Mouse (Mus musculus): ENCODE data around the gene Gm11034. TPM values are rescaled to one million over a fixed set of nuclear protein-coding genes. Genes with fewer than 3 reads are reported as not detected.

The Gm11034 gene
- polyA plus RNA-seq, 1 experiment from 2014 or later = not detected

DNA sequence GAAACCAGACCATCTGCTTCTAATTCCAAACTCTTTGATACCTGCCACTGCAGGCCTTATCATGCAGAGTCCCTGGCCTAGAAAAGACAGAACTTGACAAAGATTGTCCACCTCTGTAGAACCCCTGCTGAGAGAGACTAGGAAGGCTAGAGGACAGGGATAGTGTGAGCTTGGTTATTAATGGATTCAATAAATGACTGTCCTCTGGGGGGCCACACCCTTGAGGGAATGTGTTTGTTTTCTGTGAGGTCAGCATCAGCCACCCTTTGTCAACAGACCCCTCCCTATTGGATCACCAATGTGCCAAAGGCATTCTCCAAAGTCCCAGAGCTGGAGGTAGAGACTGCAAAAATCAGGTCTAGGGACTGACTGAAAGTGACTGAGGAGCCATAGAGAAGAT lies 21.4 kb downstream of the Gm11034 start:
- ATAC-seq = no peak
- Histone ChIP-seq H3K27me3 (replicated peaks; ENCODE audit: control insufficient read depth, insufficient read depth, low read length) (no peaks in the 10 kb centered on the region), H3K9me3 (replicated peaks; ENCODE audit: control insufficient read depth, low read length) (no peaks in the 10 kb centered on the region), H3K9ac (ENCODE audit: low read length) (no peak overlapping the region), H3K4me1 (ENCODE audit: control insufficient read depth, insufficient read depth, low read length) (no peaks in the 10 kb centered on the region), H3K36me3 (ENCODE audit: control insufficient read depth, insufficient read depth, low read length) (no peaks in the 10 kb centered on the region), H3K27ac (ENCODE audit: low read depth, low read length) (no peak overlapping the region), H3K4me3 (ENCODE audit: low read depth, low read length) (no peak overlapping the region), H3K4me2 (ENCODE audit: low read length) (no peak overlapping the region)
- no peak for DNase-seq (ENCODE audit: low spot score)

- Histone ChIP-seq H3K27ac (ENCODE audit: low read depth, low read length) (no peak overlapping the region), H3K36me3 (ENCODE audit: control insufficient read depth, insufficient read depth, low read length) (no peaks in the 10 kb centered on the region), H3K4me3 (ENCODE audit: low read depth, low read length) (no peak overlapping the region), H3K9me3 (replicated peaks; ENCODE audit: control insufficient read depth, low read length) (no peaks in the 10 kb centered on the region), H3K9ac (ENCODE audit: low read length) (no peak overlapping the region), H3K27me3 (replicated peaks; ENCODE audit: control insufficient read depth, insufficient read depth, low read length) (no peaks in the 10 kb centered on the region), H3K4me2 (ENCODE audit: low read length) (no peak overlapping the region), H3K4me1 (ENCODE audit: control insufficient read depth, insufficient read depth, low read length) (no peaks in the 10 kb centered on the region)
- no peak for ATAC-seq
- WGBS = 83% methylated on average over 2 of the region's 2 CpGs
- no peak for DNase-seq (ENCODE audit: low spot score)
Measured at GRCm38 (mm10) chr8:72190215-72190539, 23.3 kb downstream of the Gm11034 start.

DNA sequence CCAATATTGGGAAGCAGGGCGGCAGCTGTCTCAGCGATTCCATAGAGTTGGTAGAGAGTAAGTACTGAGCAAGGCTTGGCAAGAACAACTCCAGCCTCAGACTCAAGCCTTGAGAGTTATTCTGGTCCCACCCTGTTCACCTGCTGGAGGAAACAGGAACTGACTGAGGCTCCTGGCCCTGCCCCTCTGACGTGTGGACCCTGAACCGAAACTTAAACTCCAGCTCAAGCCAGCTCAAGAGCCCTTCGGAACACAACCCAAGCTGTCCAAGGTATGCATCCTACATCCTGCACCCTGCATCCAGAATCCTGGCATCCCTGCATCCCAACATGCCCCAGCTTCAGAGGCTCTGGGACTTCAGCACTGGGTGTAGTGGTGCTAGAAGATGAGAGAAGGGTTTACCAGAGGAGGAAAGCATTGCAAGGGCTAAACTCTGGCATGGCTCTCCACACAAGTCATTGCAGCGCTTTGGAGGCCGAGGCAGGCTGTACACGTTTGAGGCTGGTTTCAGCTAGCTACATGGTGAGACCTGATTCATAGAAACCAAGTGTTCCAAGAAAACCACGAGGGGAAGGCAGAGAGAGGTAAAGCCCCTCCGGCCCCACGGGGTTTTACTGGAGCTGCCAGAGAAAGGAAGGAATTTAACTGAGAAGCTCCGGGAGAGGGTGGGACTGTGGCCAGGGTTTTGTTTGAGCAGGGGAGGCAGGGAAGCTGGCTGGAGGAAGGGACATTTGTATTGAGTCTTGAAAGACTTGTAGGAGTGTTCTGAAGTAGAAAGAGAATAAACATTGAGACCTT lies 23.8 kb downstream of the Gm11034 start, which contains the start of gene Hsh2d:
Gene Hsh2d (plus strand): TSS at position 222 of the 798 bp plus-strand sequence.
- H3K9me3 ChIP-seq (replicated peaks; ENCODE audit: control insufficient read depth, low read length) = no peaks in the 10 kb centered on the region
- no peaks in the 10 kb centered on the region for H3K27me3 ChIP-seq (replicated peaks; ENCODE audit: control insufficient read depth, insufficient read depth, low read length)
- H3K4me2 ChIP-seq (ENCODE audit: low read length) = no peak within 1 kb of the TSS
- H3K4me3 ChIP-seq (ENCODE audit: low read depth, low read length) = no peak within 1 kb of the TSS
- 73% methylated on average over 12 of the region's 12 CpGs for WGBS
- H3K27ac ChIP-seq (ENCODE audit: low read depth, low read length) = no peak within 1 kb of the TSS
- H3K4me1 ChIP-seq (ENCODE audit: control insufficient read depth, insufficient read depth, low read length) = no peaks in the 10 kb centered on the region
- H3K9ac ChIP-seq (ENCODE audit: low read length) = no peak within 1 kb of the TSS
- no peak for ATAC-seq
- DNase-seq (ENCODE audit: low spot score) = no peak
- H3K36me3 ChIP-seq (ENCODE audit: control insufficient read depth, insufficient read depth, low read length) = no peaks in the 10 kb centered on the region

- Histone ChIP-seq H3K36me3 (ENCODE audit: control insufficient read depth, insufficient read depth, low read length) (no peaks in the 10 kb centered on the region), H3K9me3 (replicated peaks; ENCODE audit: control insufficient read depth, low read length) (no peaks in the 10 kb centered on the region), H3K9ac (ENCODE audit: low read length) (no peak overlapping the region), H3K27ac (ENCODE audit: low read depth, low read length) (no peak overlapping the region), H3K4me2 (ENCODE audit: low read length) (no peak overlapping the region), H3K27me3 (replicated peaks; ENCODE audit: control insufficient read depth, insufficient read depth, low read length) (no peaks in the 10 kb centered on the region), H3K4me1 (ENCODE audit: control insufficient read depth, insufficient read depth, low read length) (no peaks in the 10 kb centered on the region), H3K4me3 (ENCODE audit: low read depth, low read length) (no peak overlapping the region)
- 89% methylated on average over 2 of the region's 2 CpGs for WGBS
- ATAC-seq (no peak), DNase-seq (ENCODE audit: low spot score) (no peak)
Measured at GRCm38 (mm10) chr8:72187793-72188331, 25.6 kb downstream of the Gm11034 start.

- no peaks in the 10 kb centered on the region for H3K27me3 ChIP-seq (replicated peaks; ENCODE audit: control insufficient read depth, insufficient read depth, low read length)
- H3K4me1 ChIP-seq (ENCODE audit: control insufficient read depth, insufficient read depth, low read length) = no peaks in the 10 kb centered on the region
- ATAC-seq (peak; percentile 60; the same call in 1 of the 2 replicates), DNase-seq (ENCODE audit: low spot score) (peak; percentile 56)
- WGBS = 65% methylated on average over 2 of the region's 2 CpGs
- no peaks in the 10 kb centered on the region for H3K9me3 ChIP-seq (replicated peaks; ENCODE audit: control insufficient read depth, low read length)
- no peak overlapping the region for H3K27ac ChIP-seq (ENCODE audit: low read depth, low read length)
- no peak overlapping the region for H3K9ac ChIP-seq (ENCODE audit: low read length)
- H3K4me3 ChIP-seq (ENCODE audit: low read depth, low read length) = no peak overlapping the region
- H3K36me3 ChIP-seq (ENCODE audit: control insufficient read depth, insufficient read depth, low read length) = peaks cover 32% of the 10 kb centered on the region
- H3K4me2 ChIP-seq (ENCODE audit: low read length) = no peak overlapping the region
Measured at GRCm38 (mm10) chr8:72183554-72184202, 29.8 kb downstream of the Gm11034 start.

DNA sequence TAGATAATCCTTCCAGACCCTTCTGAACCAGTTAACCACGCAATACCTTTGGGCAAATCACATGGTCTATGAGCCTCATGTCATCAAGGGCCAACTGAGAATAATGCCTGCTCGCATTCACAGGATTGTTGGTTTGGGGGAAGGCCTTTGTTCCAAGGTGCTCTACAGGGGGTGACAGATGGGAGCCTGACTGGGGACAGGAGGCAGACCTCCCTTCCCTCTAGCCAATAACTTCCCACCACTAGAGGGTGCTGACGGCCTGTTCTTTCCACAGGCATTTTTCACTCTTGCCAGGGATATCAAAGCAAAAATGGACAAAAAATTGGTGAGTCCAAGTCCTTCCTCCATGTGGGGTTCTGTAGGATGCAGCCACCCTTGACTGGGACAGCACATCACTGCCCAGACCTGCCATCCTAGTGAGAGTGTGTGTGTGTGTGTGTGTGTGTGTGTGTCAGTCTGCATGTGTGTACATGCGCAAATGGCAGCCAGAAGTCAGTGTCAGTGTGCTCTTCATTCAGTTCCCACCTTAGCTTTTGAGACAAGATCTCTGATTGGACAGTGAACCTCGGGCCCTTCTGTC lies 36.0 kb downstream of the Gm11034 start:
- ATAC-seq = peak; percentile 70
- Histone ChIP-seq H3K27ac (ENCODE audit: low read depth, low read length) (no peak overlapping the region), H3K9ac (ENCODE audit: low read length) (no peak overlapping the region), H3K4me2 (ENCODE audit: low read length) (no peak overlapping the region), H3K9me3 (replicated peaks; ENCODE audit: control insufficient read depth, low read length) (no peaks in the 10 kb centered on the region), H3K36me3 (ENCODE audit: control insufficient read depth, insufficient read depth, low read length) (peaks cover 95% of the 10 kb centered on the region), H3K4me3 (ENCODE audit: low read depth, low read length) (no peak overlapping the region), H3K27me3 (replicated peaks; ENCODE audit: control insufficient read depth, insufficient read depth, low read length) (no peaks in the 10 kb centered on the region), H3K4me1 (ENCODE audit: control insufficient read depth, insufficient read depth, low read length) (no peaks in the 10 kb centered on the region)
- DNase-seq (ENCODE audit: low spot score) = peak; percentile 80
- 60% methylated on average over 5 of the region's 5 CpGs for whole genome bisulfite sequencing

DNA sequence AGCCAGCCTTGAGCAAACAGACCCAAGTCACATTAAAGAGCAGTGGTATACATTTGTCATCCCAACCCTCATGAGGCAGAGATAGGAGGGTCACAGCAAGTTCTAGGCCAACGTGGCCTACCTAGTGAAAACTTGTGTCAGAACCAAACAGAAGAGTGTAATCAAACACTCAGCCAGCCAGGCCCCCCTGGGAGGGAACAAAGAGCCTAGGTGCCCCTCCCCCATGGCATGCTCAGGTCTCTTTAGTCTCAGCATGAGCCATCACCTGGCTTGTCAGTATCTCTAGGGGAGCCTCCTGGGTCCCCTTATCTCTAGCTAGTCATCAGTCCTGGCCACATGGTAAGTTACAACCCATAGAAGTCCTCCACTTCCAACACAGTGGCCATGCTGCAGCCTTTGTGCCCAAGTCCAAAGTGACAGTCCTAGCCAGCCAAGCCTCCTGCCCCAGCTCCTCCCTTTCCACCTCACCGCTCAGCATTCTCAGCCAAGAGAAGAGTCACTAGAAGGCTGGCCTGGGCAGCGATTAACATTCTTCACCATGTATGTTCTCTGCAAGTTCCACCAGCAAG lies 43.7 kb downstream of the Gm11034 start:
- H3K36me3 ChIP-seq (ENCODE audit: control insufficient read depth, insufficient read depth, low read length) = peaks cover 76% of the 10 kb centered on the region
- no peaks in the 10 kb centered on the region for H3K27me3 ChIP-seq (replicated peaks; ENCODE audit: control insufficient read depth, insufficient read depth, low read length)
- no peak overlapping the region for H3K4me2 ChIP-seq (ENCODE audit: low read length)
- ATAC-seq = no peak
- WGBS = 91% methylated on average over 3 of the region's 3 CpGs
- no peaks in the 10 kb centered on the region for H3K4me1 ChIP-seq (ENCODE audit: control insufficient read depth, insufficient read depth, low read length)
- no peak overlapping the region for H3K4me3 ChIP-seq (ENCODE audit: low read depth, low read length)
- no peak for DNase-seq (ENCODE audit: low spot score)
- H3K27ac ChIP-seq (ENCODE audit: low read depth, low read length) = no peak overlapping the region
- no peak overlapping the region for H3K9ac ChIP-seq (ENCODE audit: low read length)
- H3K9me3 ChIP-seq (replicated peaks; ENCODE audit: control insufficient read depth, low read length) = no peaks in the 10 kb centered on the region

DNA sequence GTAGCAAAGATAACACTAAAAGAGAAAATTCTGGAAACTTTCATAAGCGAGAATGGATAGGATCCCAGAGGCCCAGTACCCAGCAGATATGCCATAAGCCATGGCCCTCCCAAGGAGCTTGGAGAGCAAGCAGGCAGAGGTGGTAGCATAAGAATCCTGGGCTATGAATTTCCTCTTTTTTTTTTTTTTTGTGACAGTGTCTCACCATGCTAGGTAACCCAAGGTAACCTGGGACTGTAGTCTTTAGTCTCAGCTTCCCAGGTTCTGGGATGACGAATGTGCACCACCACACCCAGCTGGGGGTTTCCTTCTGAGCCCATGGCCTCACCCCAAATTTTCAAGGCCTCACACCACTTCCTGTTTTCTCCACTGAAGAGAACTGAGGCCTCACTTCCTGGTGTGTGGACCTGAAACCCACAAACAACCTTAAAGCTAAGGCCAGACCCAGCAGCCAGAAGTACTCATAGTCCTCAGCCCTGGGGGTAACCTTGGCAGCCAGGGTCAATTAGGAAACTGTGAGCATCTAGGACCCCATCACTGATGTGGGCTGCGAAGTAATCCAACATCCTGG lies 44.3 kb downstream of the Gm11034 start:
- DNase-seq (ENCODE audit: low spot score) (no peak), ATAC-seq (no peak)
- H3K9ac ChIP-seq (ENCODE audit: low read length) = no peak overlapping the region
- H3K9me3 ChIP-seq (replicated peaks; ENCODE audit: control insufficient read depth, low read length) = no peaks in the 10 kb centered on the region
- H3K27ac ChIP-seq (ENCODE audit: low read depth, low read length) = no peak overlapping the region
- H3K4me1 ChIP-seq (ENCODE audit: control insufficient read depth, insufficient read depth, low read length) = no peaks in the 10 kb centered on the region
- H3K4me3 ChIP-seq (ENCODE audit: low read depth, low read length) = no peak overlapping the region
- peaks cover 75% of the 10 kb centered on the region for H3K36me3 ChIP-seq (ENCODE audit: control insufficient read depth, insufficient read depth, low read length)
- WGBS = 86% methylated on average over 3 of the region's 3 CpGs
- H3K27me3 ChIP-seq (replicated peaks; ENCODE audit: control insufficient read depth, insufficient read depth, low read length) = no peaks in the 10 kb centered on the region
- no peak overlapping the region for H3K4me2 ChIP-seq (ENCODE audit: low read length)

Data from forebrain, embryonic 14.5 days (tissue).